In genomic region chr1:182332090-182333034, GRCm38 (mm10) we compare ENCODE assay signal across 23 mouse cellular contexts. TPM values are rescaled to one million over a fixed set of nuclear protein-coding genes. Genes with fewer than 3 reads are reported as not detected.
DNase-seq lines count a peak whose midpoint lies in the region; ATAC-seq and TF ChIP-seq lines count a peak whose summit lies in the region.
"Had no signal": no experiment of that assay in that cellular context is flagged by ENCODE, and none has a peak within 500 bp of the region (broad histone marks: within the 10 kb centered on the region; RNA-seq: fewer than 3 reads in every experiment).

No protein-coding gene starts in this region.

- no peaks in the 10 kb centered on the region for H3K9me3 ChIP-seq in hindbrain, embryonic 11.5 days (ENCODE audit: control insufficient read depth, low read length)
- no peaks in the 10 kb centered on the region for H3K9me3 ChIP-seq in hindbrain, embryonic 10.5 days
- no peaks in the 10 kb centered on the region for H3K9me3 ChIP-seq in midbrain, embryonic 13.5 days
- no peaks in the 10 kb centered on the region for H3K9me3 ChIP-seq in midbrain, postnatal 0 days (ENCODE audit: low read length)
- H3K9me3 ChIP-seq in hindbrain, embryonic 15.5 days, result no peaks in the 10 kb centered on the region
- no peaks in the 10 kb centered on the region for H3K9me3 ChIP-seq in heart, embryonic 11.5 days (replicated peaks; ENCODE audit: control insufficient read depth, low read length)
- H3K9me3 ChIP-seq: embryonic facial prominence, embryonic 13.5 days; heart, embryonic 15.5 days had no signal

- no peak for TF ChIP-seq CTCF in midbrain, postnatal 0 days (IDR thresholded peaks at IDR 0.05)

- peak; percentile 47; the same call in 1 of the 2 replicates for ATAC-seq in hindbrain, embryonic 11.5 days (ENCODE audit: low FRiP score)
- ATAC-seq in midbrain, embryonic 13.5 days, result peak; percentile 37; the same call in 1 of the 2 replicates
- ATAC-seq in midbrain, postnatal 0 days (ENCODE audit: low FRiP score), result no peak
- peak; percentile 71; the same call in 1 of the 2 replicates for ATAC-seq in hindbrain, embryonic 15.5 days (ENCODE audit: low FRiP score, low read depth)
- no peak for ATAC-seq in heart, embryonic 11.5 days (replicated peaks; ENCODE audit: insufficient number of reproducible peaks, low FRiP score, low TSS enrichment)
- ATAC-seq: intestine, embryonic 16.5 days had no signal

- no peak overlapping the region for H3K4me3 ChIP-seq in hindbrain, embryonic 11.5 days (ENCODE audit: low read depth, low read length)
- H3K4me3 ChIP-seq in hindbrain, embryonic 10.5 days, result no peak overlapping the region
- H3K4me3 ChIP-seq in midbrain, embryonic 13.5 days (replicated peaks), result no peak overlapping the region
- no peak overlapping the region for H3K4me3 ChIP-seq in midbrain, postnatal 0 days (ENCODE audit: low read depth, low read length)
- no peak overlapping the region for H3K4me3 ChIP-seq in hindbrain, embryonic 15.5 days
- no peak overlapping the region for H3K4me3 ChIP-seq in heart, embryonic 11.5 days (ENCODE audit: low read depth, low read length)
- H3K4me3 ChIP-seq: embryonic facial prominence, embryonic 13.5 days; gastrocnemius, adult 2 months; heart, embryonic 15.5 days; left cerebral cortex, adult 2 months; myocyte had no signal

- H3K9ac ChIP-seq in hindbrain, embryonic 11.5 days (ENCODE audit: low read depth, low read length), result no peak overlapping the region
- no peak overlapping the region for H3K9ac ChIP-seq in midbrain, embryonic 13.5 days (replicated peaks)
- no peak overlapping the region for H3K9ac ChIP-seq in midbrain, postnatal 0 days (replicated peaks; ENCODE audit: low read length, poor library complexity, severe bottlenecking)
- H3K9ac ChIP-seq in hindbrain, embryonic 15.5 days, result no peak overlapping the region
- no peak overlapping the region for H3K9ac ChIP-seq in heart, embryonic 11.5 days (ENCODE audit: low read depth, low read length)
- H3K9ac ChIP-seq: embryonic facial prominence, embryonic 13.5 days; heart, embryonic 15.5 days; lung, embryonic 14.5 days had no signal

- no peak overlapping the region for H3K4me2 ChIP-seq in hindbrain, embryonic 11.5 days (replicated peaks; ENCODE audit: low read depth, low read length)
- H3K4me2 ChIP-seq in midbrain, embryonic 13.5 days (replicated peaks), result no peak overlapping the region
- H3K4me2 ChIP-seq in midbrain, postnatal 0 days (ENCODE audit: low read depth, low read length, poor library complexity, severe bottlenecking), result no peak overlapping the region
- no peak overlapping the region for H3K4me2 ChIP-seq in hindbrain, embryonic 15.5 days
- H3K4me2 ChIP-seq in heart, embryonic 11.5 days, result no peak overlapping the region
- H3K4me2 ChIP-seq: embryonic facial prominence, embryonic 13.5 days; heart, embryonic 15.5 days; lung, embryonic 14.5 days had no signal

- no peaks in the 10 kb centered on the region for H3K36me3 ChIP-seq in hindbrain, embryonic 11.5 days (ENCODE audit: control insufficient read depth, insufficient read depth, low read length)
- peaks cover 33% of the 10 kb centered on the region for H3K36me3 ChIP-seq in hindbrain, embryonic 10.5 days
- peaks cover 21% of the 10 kb centered on the region for H3K36me3 ChIP-seq in midbrain, embryonic 13.5 days
- peaks cover 4% of the 10 kb centered on the region; the same call in 1 of the 2 replicates for H3K36me3 ChIP-seq in midbrain, postnatal 0 days (ENCODE audit: insufficient read depth, low read length)
- peaks cover 6% of the 10 kb centered on the region for H3K36me3 ChIP-seq in hindbrain, embryonic 15.5 days
- H3K36me3 ChIP-seq in heart, embryonic 11.5 days (ENCODE audit: control insufficient read depth, insufficient read depth, low read length), result no peaks in the 10 kb centered on the region

- WGBS in hindbrain, embryonic 11.5 days, result 92% methylated on average over 5 of the region's 5 CpGs
- 91% methylated on average over 5 of the region's 5 CpGs for WGBS in hindbrain, embryonic 10.5 days
- 97% methylated on average over 5 of the region's 5 CpGs for WGBS in midbrain, embryonic 13.5 days
- 93% methylated on average over 5 of the region's 5 CpGs for WGBS in midbrain, postnatal 0 days
- 87% methylated on average over 5 of the region's 5 CpGs for WGBS in hindbrain, embryonic 15.5 days
- WGBS in heart, embryonic 11.5 days (ENCODE audit: insufficient replicate concordance), result 94% methylated on average over 5 of the region's 5 CpGs

- H3K4me1 ChIP-seq in hindbrain, embryonic 11.5 days (replicated peaks; ENCODE audit: control insufficient read depth, insufficient read depth, low read length), result no peaks in the 10 kb centered on the region
- peaks cover 7% of the 10 kb centered on the region; the same call in 1 of the 2 replicates for H3K4me1 ChIP-seq in hindbrain, embryonic 10.5 days (replicated peaks)
- peaks cover 26% of the 10 kb centered on the region for H3K4me1 ChIP-seq in midbrain, embryonic 13.5 days (replicated peaks)
- H3K4me1 ChIP-seq in midbrain, postnatal 0 days (ENCODE audit: insufficient read depth, low read length), result no peaks in the 10 kb centered on the region
- H3K4me1 ChIP-seq in hindbrain, embryonic 15.5 days (replicated peaks), result peaks cover 17% of the 10 kb centered on the region
- no peaks in the 10 kb centered on the region; the same call in 1 of the 2 replicates for H3K4me1 ChIP-seq in heart, embryonic 11.5 days (ENCODE audit: control insufficient read depth, insufficient read depth, low read length)
- H3K4me1 ChIP-seq: embryonic facial prominence, embryonic 13.5 days had no signal

- no peak overlapping the region for H3K27ac ChIP-seq in hindbrain, embryonic 11.5 days (ENCODE audit: low read depth, low read length)
- H3K27ac ChIP-seq in hindbrain, embryonic 10.5 days, result no peak overlapping the region
- no peak overlapping the region for H3K27ac ChIP-seq in midbrain, embryonic 13.5 days
- no peak overlapping the region for H3K27ac ChIP-seq in midbrain, postnatal 0 days (ENCODE audit: low read depth, low read length)
- H3K27ac ChIP-seq in hindbrain, embryonic 15.5 days (replicated peaks), result no peak overlapping the region
- H3K27ac ChIP-seq in heart, embryonic 11.5 days (ENCODE audit: low read depth, low read length), result no peak overlapping the region
- H3K27ac ChIP-seq: embryonic facial prominence, embryonic 13.5 days; gastrocnemius, adult 2 months; heart, embryonic 15.5 days; left cerebral cortex, adult 2 months; stomach, postnatal 0 days had no signal

- H3K27me3 ChIP-seq in hindbrain, embryonic 11.5 days (ENCODE audit: control insufficient read depth, insufficient read depth, low read length), result no peaks in the 10 kb centered on the region
- H3K27me3 ChIP-seq in hindbrain, embryonic 10.5 days (ENCODE audit: insufficient read depth, poor library complexity, severe bottlenecking), result no peaks in the 10 kb centered on the region
- no peaks in the 10 kb centered on the region for H3K27me3 ChIP-seq in midbrain, embryonic 13.5 days
- H3K27me3 ChIP-seq in midbrain, postnatal 0 days (ENCODE audit: insufficient read depth, low read length), result no peaks in the 10 kb centered on the region
- H3K27me3 ChIP-seq in hindbrain, embryonic 15.5 days, result no peaks in the 10 kb centered on the region
- no peaks in the 10 kb centered on the region for H3K27me3 ChIP-seq in heart, embryonic 11.5 days (ENCODE audit: control insufficient read depth, insufficient read depth, low read length)
- H3K27me3 ChIP-seq: embryonic facial prominence, embryonic 13.5 days; heart, embryonic 15.5 days had no signal

- no peak for DNase-seq in hindbrain, embryonic 11.5 days (ENCODE audit: low spot score)
- DNase-seq in hindbrain, embryonic 10.5 days (ENCODE audit: low spot score), result no peak
- no peak for DNase-seq in midbrain, postnatal 0 days (ENCODE audit: low spot score)
- no peak for DNase-seq in cerebellum, adult 9-10 months
- DNase-seq: cerebellum, adult 2 months; gastrocnemius, adult 2 months; heart, postnatal 4 days; kidney, postnatal 36 days; left cerebral cortex, postnatal 4 days; liver; lung, embryonic 14.5 days; lung, postnatal 4 days; midbrain, embryonic 14.5 days; right cerebral cortex, adult 18-20 months had no signal

RNA-seq across cellular contexts. Expression of gene Fbxo28, which starts 9.1 kb away (rescaled TPM):
- polyA plus RNA-seq in hindbrain, embryonic 11.5 days (2014; fragmentation: Nextera tagmentation; extraction: Ambion mirVana), result 31.3 and 35.7 TPM in 2 replicates
- polyA plus RNA-seq in hindbrain, embryonic 10.5 days (2016; fragmentation: Nextera tagmentation; extraction: Ambion mirVana), result 20.0 and 23.5 TPM in 2 replicates
- 27.3 and 29.8 TPM in 2 replicates for polyA plus RNA-seq in midbrain, embryonic 13.5 days (2015; fragmentation: Nextera tagmentation; extraction: Ambion mirVana)
- 32.2 and 40.3 TPM in 2 replicates for total RNA-seq in midbrain, postnatal 0 days (2014; rRNA removed)
- polyA plus RNA-seq in midbrain, postnatal 0 days (2015; fragmentation: Nextera tagmentation; extraction: Ambion mirVana), result 13.1 and 14.5 TPM in 2 replicates
- 23.0 and 24.2 TPM in 2 replicates for polyA plus RNA-seq in hindbrain, embryonic 15.5 days (2015; fragmentation: Nextera tagmentation; extraction: Ambion mirVana)
- polyA plus RNA-seq in heart, embryonic 11.5 days (2014; fragmentation: Nextera tagmentation; extraction: Ambion mirVana), result 16.0 and 18.3 TPM in 2 replicates

RNA-seq across cellular contexts. Expression of gene Degs1, which starts 49.8 kb away (rescaled TPM):
- 78.8 and 79.6 TPM in 2 replicates for polyA plus RNA-seq in hindbrain, embryonic 11.5 days (2014; fragmentation: Nextera tagmentation; extraction: Ambion mirVana)
- 67.7 and 76.4 TPM in 2 replicates for polyA plus RNA-seq in hindbrain, embryonic 10.5 days (2016; fragmentation: Nextera tagmentation; extraction: Ambion mirVana)
- 51.0 and 54.5 TPM in 2 replicates for polyA plus RNA-seq in midbrain, embryonic 13.5 days (2015; fragmentation: Nextera tagmentation; extraction: Ambion mirVana)
- total RNA-seq in midbrain, postnatal 0 days (2014; rRNA removed), result 83.0 and 97.7 TPM in 2 replicates
- polyA plus RNA-seq in midbrain, postnatal 0 days (2015; fragmentation: Nextera tagmentation; extraction: Ambion mirVana), result 107 and 112 TPM in 2 replicates
- 87.1 and 87.8 TPM in 2 replicates for polyA plus RNA-seq in hindbrain, embryonic 15.5 days (2015; fragmentation: Nextera tagmentation; extraction: Ambion mirVana)
- polyA plus RNA-seq in heart, embryonic 11.5 days (2014; fragmentation: Nextera tagmentation; extraction: Ambion mirVana), result 157 and 171 TPM in 2 replicates

Comparison
In these comparisons a context has a peak if more than half of its experiments do, and no peak if none do; other contexts are left out.
1. ATAC-seq: peak in hindbrain, embryonic 11.5 days (single experiment), midbrain, embryonic 13.5 days (single experiment) and hindbrain, embryonic 15.5 days (single experiment); none in midbrain, postnatal 0 days (single experiment) and heart, embryonic 11.5 days (single experiment).